Mouse (Mus musculus) testis, adult 2 months (tissue): ENCODE results near the gene Pcbd2.

Experiments
- CTCF ChIP-seq: fragments of 200-500 bp; IDR thresholded peaks from 2 replicates; pipeline ENCODE4 v1.5.1; 2012; ENCODE audit warnings: low read depth, mild to moderate bottlenecking, inconsistent platforms, low read length, moderate library complexity; ENCODE audit not compliant: control insufficient read depth, insufficient read depth, insufficient replicate concordance
- POLR2A ChIP-seq: fragments of 200-500 bp; IDR thresholded peaks from 2 replicates; pipeline ENCODE4 v1.6.1; 2012; ENCODE audit warnings: low read depth, mild to moderate bottlenecking, inconsistent platforms, low read length, moderate library complexity; ENCODE audit not compliant: control insufficient read depth

DNA sequence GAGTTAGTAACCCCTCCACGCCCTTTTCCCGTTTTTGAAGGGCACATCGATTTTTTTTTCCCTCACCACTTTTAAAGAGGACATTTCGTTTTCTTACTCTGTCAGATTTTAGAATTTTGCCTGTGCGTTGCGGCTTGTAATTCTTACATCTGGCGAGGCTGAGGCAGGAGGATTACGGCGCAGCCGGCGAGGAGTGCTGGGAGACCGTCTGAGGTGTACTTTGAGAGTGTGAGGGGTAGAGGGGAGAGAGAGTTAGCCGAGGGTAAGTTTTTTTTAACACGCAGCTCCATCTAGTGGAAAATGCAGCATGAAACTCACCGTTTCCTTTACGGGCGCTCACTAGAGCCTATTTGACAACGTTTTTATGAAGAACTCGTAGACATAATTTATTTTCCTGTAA, 671 bp downstream of the Pcbd2 start:
- no peak for TF ChIP-seq CTCF
- peak; percentile 21; the same call in 1 of the 2 replicates for TF ChIP-seq POLR2A
